Mouse (Mus musculus) midbrain, embryonic 15.5 days (tissue): ENCODE results near the gene Fbxl21. TPM values are rescaled to one million over a fixed set of nuclear protein-coding genes. Genes with fewer than 3 reads are reported as not detected.

Experiments
- ATAC-seq: fragments of 200-750 bp; cut with Nextera tagmentation; replicated peaks from 2 replicates; pipeline ENCODE4 v1.8.0; 2017; ENCODE audit warnings: moderate TSS enrichment
- H3K27ac ChIP-seq: fragments of 300-500 bp; sonication (generic); 2 replicates; pipeline ENCODE4 v1.5.1; 2015; ENCODE audit warnings: mild to moderate bottlenecking, inconsistent platforms
- H3K27me3 ChIP-seq: fragments of 300-500 bp; sonication (generic); replicated peaks from 2 replicates; pipeline ENCODE4 v1.6.1; 2015; ENCODE audit warnings: inconsistent platforms
- H3K36me3 ChIP-seq: fragments of 300-500 bp; sonication (generic); replicated peaks from 2 replicates; pipeline ENCODE4 v1.6.1; 2015; ENCODE audit warnings: inconsistent platforms
- H3K4me1 ChIP-seq: fragments of 300-500 bp; sonication (generic); 2 replicates; pipeline ENCODE4 v1.6.1; 2015; ENCODE audit warnings: inconsistent platforms
- H3K4me2 ChIP-seq: fragments of 300-500 bp; sonication (generic); 2 replicates; pipeline ENCODE4 v1.6.1; 2015; ENCODE audit warnings: inconsistent platforms, mild to moderate bottlenecking, moderate library complexity
- H3K4me3 ChIP-seq: fragments of 300-500 bp; sonication (generic); 2 replicates; pipeline ENCODE4 v1.5.1; 2015; ENCODE audit warnings: mild to moderate bottlenecking, inconsistent platforms
- H3K9ac ChIP-seq: fragments of 300-500 bp; sonication (generic); 2 replicates; pipeline ENCODE4 v1.6.1; 2015; ENCODE audit warnings: mild to moderate bottlenecking, inconsistent platforms
- H3K9me3 ChIP-seq: fragments of 300-500 bp; sonication (generic); 2 replicates; pipeline ENCODE4 v1.6.1; 2016; ENCODE audit warnings: inconsistent platforms
- WGBS: fragments of 180-500 bp; shearing (Covaris S2); methylation state at CpG from one replicate; pipeline ENCODE4 v1.1.7; 2015; ENCODE audit warnings: mixed read lengths; 5-methylcytosine and 5-hydroxymethylcytosine counted together
- polyA plus RNA-seq: library from polyadenylated mRNA; unstranded; fragments of >200 nt; fragmentation: Nextera tagmentation; extraction: Ambion mirVana; gene quantifications from 2 replicates; pipeline ENCODE4 v1.2.1, GENCODE M21; 2015

Gene Fbxl21
- polyA plus RNA-seq, 1 experiment from 2014 or later = 2.4 TPM

GRCm38 (mm10) chr13:56537026-56537425, 14.8 kb downstream of the Fbxl21 start:
- Histone ChIP-seq H3K27me3 (no peaks in the 10 kb centered on the region), H3K4me3 (no peak overlapping the region)

GRCm38 (mm10) chr13:56539846-56540245, 17.6 kb downstream of the Fbxl21 start:
- Histone ChIP-seq H3K27ac (no peak overlapping the region), H3K9me3 (no peaks in the 10 kb centered on the region; the same call in 1 of the 2 replicates), H3K4me1 (no peaks in the 10 kb centered on the region), H3K27me3 (no peaks in the 10 kb centered on the region), H3K9ac (no peak overlapping the region), H3K4me3 (no peak overlapping the region), H3K4me2 (no peak overlapping the region), H3K36me3 (no peaks in the 10 kb centered on the region)
- 98% methylated on average over 4 of the region's 4 CpGs for WGBS
- ATAC-seq = no peak

More at GRCm38 (mm10) chr13:56537026-56537425, 14.8 kb downstream of the Fbxl21 start:
- Histone ChIP-seq H3K36me3 (no peaks in the 10 kb centered on the region), H3K27ac (no peak overlapping the region), H3K4me1 (no peaks in the 10 kb centered on the region), H3K9me3 (no peaks in the 10 kb centered on the region; the same call in 1 of the 2 replicates), H3K4me2 (no peak overlapping the region), H3K9ac (no peak overlapping the region)
- 90% methylated on average over 12 of the region's 12 CpGs for WGBS
- ATAC-seq = no peak

- no peaks in the 10 kb centered on the region for H3K27me3 ChIP-seq
- no peak overlapping the region for H3K9ac ChIP-seq
- whole genome bisulfite sequencing = 49% methylated on average over 9 of the region's 9 CpGs
- no peak overlapping the region for H3K4me2 ChIP-seq
- no peaks in the 10 kb centered on the region for H3K36me3 ChIP-seq
- no peak overlapping the region for H3K4me3 ChIP-seq
- no peaks in the 10 kb centered on the region for H3K9me3 ChIP-seq
- no peak for ATAC-seq
- no peaks in the 10 kb centered on the region for H3K4me1 ChIP-seq
- no peak overlapping the region for H3K27ac ChIP-seq
Measured at GRCm38 (mm10) chr13:56543805-56544204, 21.5 kb downstream of the Fbxl21 start.

GRCm38 (mm10) chr13:56544956-56545355, 22.7 kb downstream of the Fbxl21 start:
- Histone ChIP-seq H3K9ac (no peak overlapping the region), H3K9me3 (no peaks in the 10 kb centered on the region), H3K4me3 (no peak overlapping the region), H3K36me3 (no peaks in the 10 kb centered on the region), H3K4me2 (no peak overlapping the region), H3K27me3 (no peaks in the 10 kb centered on the region), H3K4me1 (no peaks in the 10 kb centered on the region), H3K27ac (no peak overlapping the region)
- ATAC-seq = no peak
- WGBS = 43% methylated on average over 3 of the region's 3 CpGs

- H3K4me3 ChIP-seq = no peak within 1 kb of the TSS
- H3K27me3 ChIP-seq = no peaks in the 10 kb centered on the region
- WGBS = 72% methylated on average over 9 of the region's 9 CpGs
- no peak within 1 kb of the TSS for H3K4me2 ChIP-seq
- H3K27ac ChIP-seq = no peak within 1 kb of the TSS
- no peaks in the 10 kb centered on the region for H3K4me1 ChIP-seq
- no peaks in the 10 kb centered on the region for H3K9me3 ChIP-seq
- ATAC-seq = no peak
- H3K36me3 ChIP-seq = no peaks in the 10 kb centered on the region
- H3K9ac ChIP-seq = no peak within 1 kb of the TSS
Measured at GRCm38 (mm10) chr13:56548401-56548800, 26.1 kb downstream of the Fbxl21 start, which contains the start of gene Lect2. TSS of gene Lect2 (minus strand) at chr13:56548502.

GRCm38 (mm10) chr13:56549364-56549763, 27.1 kb downstream of the Fbxl21 start:
- Histone ChIP-seq H3K9ac (no peak overlapping the region), H3K27ac (no peak overlapping the region), H3K4me1 (peaks cover 6% of the 10 kb centered on the region), H3K27me3 (no peaks in the 10 kb centered on the region), H3K36me3 (no peaks in the 10 kb centered on the region), H3K9me3 (no peaks in the 10 kb centered on the region), H3K4me3 (no peak overlapping the region), H3K4me2 (no peak overlapping the region)
- 80% methylated on average over 4 of the region's 4 CpGs for WGBS
- no peak for ATAC-seq

GRCm38 (mm10) chr13:56550574-56550973, 28.3 kb downstream of the Fbxl21 start:
- Histone ChIP-seq H3K36me3 (no peaks in the 10 kb centered on the region), H3K27me3 (no peaks in the 10 kb centered on the region), H3K4me1 (peaks cover 10% of the 10 kb centered on the region), H3K27ac (no peak overlapping the region), H3K9me3 (no peaks in the 10 kb centered on the region), H3K4me2 (no peak overlapping the region), H3K4me3 (no peak overlapping the region), H3K9ac (no peak overlapping the region)
- no peak for ATAC-seq
- 48% methylated on average over 1 of the region's 1 CpGs for WGBS

GRCm38 (mm10) chr13:56551661-56552060, 29.4 kb downstream of the Fbxl21 start:
- ATAC-seq = no peak
- Histone ChIP-seq H3K36me3 (no peaks in the 10 kb centered on the region), H3K9me3 (no peaks in the 10 kb centered on the region), H3K27me3 (no peaks in the 10 kb centered on the region), H3K4me2 (no peak overlapping the region), H3K4me1 (peaks cover 10% of the 10 kb centered on the region), H3K27ac (no peak overlapping the region), H3K9ac (no peak overlapping the region), H3K4me3 (no peak overlapping the region)
- 87% methylated on average over 6 of the region's 6 CpGs for WGBS

GRCm38 (mm10) chr13:56553923-56554322, 31.7 kb downstream of the Fbxl21 start:
- H3K4me3 ChIP-seq = no peak overlapping the region
- H3K27ac ChIP-seq = no peak overlapping the region
- H3K4me1 ChIP-seq = peaks cover 10% of the 10 kb centered on the region
- no peaks in the 10 kb centered on the region for H3K9me3 ChIP-seq
- no peaks in the 10 kb centered on the region for H3K27me3 ChIP-seq
- H3K4me2 ChIP-seq = no peak overlapping the region
- no peak for ATAC-seq
- no peaks in the 10 kb centered on the region for H3K36me3 ChIP-seq
- H3K9ac ChIP-seq = no peak overlapping the region
- 38% methylated on average over 2 of the region's 2 CpGs for WGBS

- Histone ChIP-seq H3K27me3 (no peaks in the 10 kb centered on the region), H3K27ac (no peak overlapping the region), H3K4me2 (no peak overlapping the region), H3K4me3 (no peak overlapping the region), H3K9ac (no peak overlapping the region), H3K9me3 (no peaks in the 10 kb centered on the region), H3K4me1 (peaks cover 10% of the 10 kb centered on the region), H3K36me3 (no peaks in the 10 kb centered on the region)
- WGBS = 6% methylated on average over 2 of the region's 2 CpGs
- peak; percentile 79 for ATAC-seq
Measured at GRCm38 (mm10) chr13:56554409-56554808, 32.1 kb downstream of the Fbxl21 start.

GRCm38 (mm10) chr13:56555957-56556356, 33.7 kb downstream of the Fbxl21 start:
- H3K9ac ChIP-seq = no peak overlapping the region
- H3K4me1 ChIP-seq = peaks cover 10% of the 10 kb centered on the region
- no peaks in the 10 kb centered on the region for H3K27me3 ChIP-seq
- 2% methylated on average over 1 of the region's 1 CpGs for WGBS
- no peak overlapping the region for H3K4me3 ChIP-seq
- no peaks in the 10 kb centered on the region for H3K9me3 ChIP-seq
- ATAC-seq = no peak
- H3K36me3 ChIP-seq = no peaks in the 10 kb centered on the region
- H3K27ac ChIP-seq = no peak overlapping the region
- H3K4me2 ChIP-seq = no peak overlapping the region

GRCm38 (mm10) chr13:56556701-56557100, 34.4 kb downstream of the Fbxl21 start:
- H3K4me2 ChIP-seq = no peak overlapping the region
- ATAC-seq = no peak
- H3K36me3 ChIP-seq = no peaks in the 10 kb centered on the region
- no peak overlapping the region for H3K27ac ChIP-seq
- no peaks in the 10 kb centered on the region for H3K27me3 ChIP-seq
- H3K4me1 ChIP-seq = peaks cover 10% of the 10 kb centered on the region
- H3K4me3 ChIP-seq = no peak overlapping the region
- no peak overlapping the region for H3K9ac ChIP-seq
- 86% methylated on average over 3 of the region's 3 CpGs for WGBS
- H3K9me3 ChIP-seq = no peaks in the 10 kb centered on the region

GRCm38 (mm10) chr13:56558811-56559210, 36.5 kb downstream of the Fbxl21 start:
- Histone ChIP-seq H3K4me1 (peaks cover 10% of the 10 kb centered on the region), H3K4me2 (no peak overlapping the region), H3K27ac (no peak overlapping the region), H3K9ac (no peak overlapping the region), H3K36me3 (no peaks in the 10 kb centered on the region), H3K27me3 (no peaks in the 10 kb centered on the region), H3K9me3 (no peaks in the 10 kb centered on the region), H3K4me3 (no peak overlapping the region)
- 40% methylated on average over 3 of the region's 3 CpGs for WGBS
- ATAC-seq = no peak
